Mouse (Mus musculus) myocyte (in vitro differentiated cells): ENCODE measurements around the gene Smim14.

Experiments
- CEBPB ChIP-seq: IDR thresholded peaks from 2 replicates; pipeline ENCODE4 v1.6.1; 2011; ENCODE audit warnings: mild to moderate bottlenecking, moderate library complexity; ENCODE audit not compliant: poor library complexity, insufficient read depth, severe bottlenecking
- E2F4 ChIP-seq: IDR thresholded peaks from one replicate; pipeline ENCODE4 v1.6.1; 2011; ENCODE audit warnings: mild to moderate bottlenecking, control low read depth, moderate library complexity; ENCODE audit not compliant: insufficient read depth
- MAX ChIP-seq: IDR thresholded peaks from one replicate; pipeline ENCODE4 v1.6.1; 2011; ENCODE audit warnings: low read depth, mild to moderate bottlenecking, control low read depth
- MYOD1 ChIP-seq, 3 experiments: IDR thresholded peaks; one replicate each; pipeline ENCODE4 v1.6.1; 2011; ENCODE audit warnings: control low read depth in 2 of 3, low read depth in 2 of 3, mild to moderate bottlenecking in 2 of 3, moderate library complexity in 1 of 3; ENCODE audit not compliant: insufficient read length in 2 of 3, control insufficient read depth in 1 of 3
- MYOG ChIP-seq, 3 experiments: IDR thresholded peaks; one replicate each; pipeline ENCODE4 v1.6.1; 2011; ENCODE audit warnings: control low read depth in 2 of 3, low read depth in 2 of 3, mild to moderate bottlenecking in 2 of 3; ENCODE audit not compliant: insufficient read length in 2 of 3, control insufficient read depth in 1 of 3, insufficient read depth in 1 of 3
- POLR2A ChIP-seq: IDR thresholded peaks from one replicate; pipeline ENCODE4 v1.6.1; 2011; ENCODE audit warnings: low read depth, mild to moderate bottlenecking, control low read depth, moderate library complexity; ENCODE audit not compliant: insufficient read length
- POLR2AphosphoS2 ChIP-seq: IDR thresholded peaks from one replicate; pipeline ENCODE4 v1.6.1; 2011; ENCODE audit warnings: low read depth, control low read depth; ENCODE audit not compliant: insufficient read length
- REST ChIP-seq: IDR thresholded peaks from one replicate; pipeline ENCODE4 v1.6.1; 2011; ENCODE audit warnings: mild to moderate bottlenecking, control low read depth, moderate library complexity; ENCODE audit not compliant: insufficient read depth, insufficient read length
- SRF ChIP-seq: IDR thresholded peaks from one replicate; pipeline ENCODE4 v1.6.1; 2011; ENCODE audit warnings: low read depth; ENCODE audit not compliant: control insufficient read depth, insufficient read length
- TCF12 ChIP-seq: IDR thresholded peaks from one replicate; pipeline ENCODE4 v1.6.1; 2011; ENCODE audit warnings: mild to moderate bottlenecking, control low read depth; ENCODE audit not compliant: poor library complexity, insufficient read depth, severe bottlenecking
- TCF3 ChIP-seq: IDR thresholded peaks from one replicate; pipeline ENCODE4 v1.6.1; 2011; ENCODE audit warnings: low read depth, control low read depth; ENCODE audit not compliant: insufficient read length
- USF1 ChIP-seq: IDR thresholded peaks from one replicate; pipeline ENCODE4 v1.6.1; 2011; ENCODE audit warnings: low read depth, mild to moderate bottlenecking, control low read depth, moderate library complexity

DNA sequence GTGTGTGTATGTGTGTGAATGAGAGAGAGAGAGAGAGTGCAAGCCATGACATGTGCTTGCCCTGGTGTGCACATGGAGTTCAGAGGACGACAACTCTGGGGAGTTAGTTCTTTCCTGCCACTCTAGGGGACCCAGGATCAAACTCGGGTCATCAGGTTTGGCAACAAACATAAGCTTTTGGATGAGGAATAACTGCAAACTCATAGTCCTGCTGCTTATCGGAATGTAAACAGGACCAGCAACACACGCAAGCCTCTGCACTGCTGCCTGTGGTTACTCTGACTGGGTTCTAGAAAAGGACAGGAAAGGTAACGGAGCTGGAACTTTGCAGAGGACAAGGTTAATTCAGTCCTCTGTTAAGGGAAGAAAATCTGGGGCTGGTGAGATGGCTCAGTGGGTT lies 111.7 kb downstream of the Smim14 start:
- TF ChIP-seq POLR2A = no peak
- TF ChIP-seq REST = no peak
- TF ChIP-seq POLR2AphosphoS2 = no peak
- no peak for TF ChIP-seq MYOD1 (IDR thresholded peaks at IDR 0.05; ENCODE audit: control insufficient read depth in 1 of 3, insufficient read length in 2 of 3, low read depth in 2 of 3)
- TF ChIP-seq USF1 = no peak
- no peak for TF ChIP-seq MAX
- TF ChIP-seq TCF12 = no peak
- no peak for TF ChIP-seq SRF
- no peak for TF ChIP-seq MYOG (IDR thresholded peaks at IDR 0.05; ENCODE audit: control insufficient read depth in 1 of 3, insufficient read depth in 1 of 3, insufficient read length in 2 of 3, low read depth in 2 of 3)
- no peak for TF ChIP-seq E2F4
- no peak for TF ChIP-seq TCF3
- no peak for TF ChIP-seq CEBPB
